Mouse (Mus musculus) thymus, postnatal 14 days (tissue): ENCODE measurements around the gene Ndel1.

Experiments used
- DNase-seq: peaks from one replicate; pipeline ENCODE4 v3.0.0; 2021

Ndel1 gene

GRCm38 (mm10) chr11:68871748-68872147 is at the start of gene Ndel1:
Ndel1 (minus strand) TSS chr11:68871858.
- DNase-seq, result peak; percentile 13

- no peak for DNase-seq
These were observed 42.9 kb upstream of the Ndel1 start for GRCm38 (mm10) chr11:68914566-68914965.

DNA sequence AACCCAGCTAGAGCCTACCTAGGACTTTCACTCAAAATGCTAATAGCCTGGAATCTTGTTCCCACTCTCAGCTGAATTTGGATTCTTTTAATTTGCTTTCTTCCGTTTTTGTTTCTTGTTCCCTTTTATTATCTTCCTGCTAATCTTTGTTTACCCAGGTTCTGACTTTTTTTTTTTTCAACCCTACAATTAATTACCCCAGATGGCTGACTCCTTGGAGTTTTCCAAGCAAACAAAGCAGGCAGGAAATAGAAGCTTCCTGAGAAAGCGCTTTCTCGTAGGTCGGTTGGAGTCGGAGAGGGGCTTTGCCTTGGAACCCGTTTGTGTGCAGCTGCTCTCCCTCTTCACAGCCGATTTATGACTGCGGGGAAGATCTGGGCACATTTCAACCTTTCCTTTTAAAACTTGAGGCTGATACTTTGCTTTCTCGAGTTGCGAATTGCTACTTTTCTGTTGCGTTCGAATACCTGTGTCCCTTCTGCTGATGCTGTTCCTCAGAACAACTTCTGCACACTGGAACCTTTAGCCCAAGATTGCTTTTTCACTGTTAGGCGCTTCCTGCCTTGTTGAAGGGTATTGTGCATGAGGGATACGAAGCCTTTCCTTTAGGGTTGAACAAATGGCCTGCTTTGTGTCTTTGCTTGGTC is 40.0 kb upstream of the Ndel1 start:
- no peak for DNase-seq

DNA sequence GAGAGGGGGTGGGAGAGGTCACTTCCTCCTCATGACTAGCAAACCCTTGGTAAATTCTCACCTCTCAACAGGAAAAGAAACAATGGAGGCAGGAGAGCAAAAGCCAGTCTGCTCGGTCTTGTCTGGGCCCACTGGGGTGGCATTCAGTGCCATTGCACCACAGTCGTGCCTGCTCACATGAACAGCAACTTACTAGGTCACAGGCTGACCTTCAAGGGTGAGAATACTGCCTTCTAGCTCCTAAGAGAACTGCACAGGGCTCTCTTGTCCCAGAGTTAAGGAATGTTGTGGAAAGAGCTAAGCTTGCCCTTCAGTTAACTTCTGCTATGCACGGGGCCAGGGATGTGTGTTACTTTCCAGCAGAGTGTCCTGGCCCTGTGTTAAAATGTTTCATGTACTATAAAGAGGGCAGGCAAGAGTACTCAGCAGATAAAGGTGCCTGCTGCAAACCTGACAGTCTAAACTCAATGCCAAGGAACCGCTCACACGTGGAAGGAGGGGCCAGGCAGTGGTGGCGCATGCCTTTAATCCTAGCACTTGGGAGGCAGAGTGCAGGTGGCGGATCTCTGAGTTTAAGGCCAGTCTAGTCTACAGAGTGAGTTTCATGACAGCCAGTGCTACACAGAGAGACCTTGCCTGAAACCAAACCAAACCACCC is 37.3 kb upstream of the Ndel1 start:
- peak; percentile 22 for DNase-seq

DNA sequence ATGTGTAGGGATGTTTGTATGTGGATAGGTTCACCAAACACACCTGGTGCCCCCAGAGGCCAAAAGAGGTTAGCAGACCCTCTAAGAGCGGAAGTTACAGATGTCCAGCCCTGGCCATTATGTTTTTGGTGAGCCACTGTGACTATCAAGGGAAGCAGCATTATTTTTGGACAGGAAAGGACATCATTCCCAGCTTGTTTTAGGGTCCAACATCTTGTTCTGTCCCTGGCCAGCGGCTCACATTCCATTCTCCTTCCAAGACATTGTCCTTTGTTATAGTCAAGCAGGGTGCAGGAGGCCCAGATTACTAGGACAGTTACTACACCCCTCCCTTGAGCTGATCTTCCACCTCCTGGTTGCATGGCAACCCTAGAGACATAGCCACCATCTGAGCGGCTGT is 35.6 kb upstream of the Ndel1 start:
- DNase-seq, result no peak

GRCm38 (mm10) chr11:68906461-68906790 is 34.8 kb upstream of the Ndel1 start:
- no peak for DNase-seq

DNA sequence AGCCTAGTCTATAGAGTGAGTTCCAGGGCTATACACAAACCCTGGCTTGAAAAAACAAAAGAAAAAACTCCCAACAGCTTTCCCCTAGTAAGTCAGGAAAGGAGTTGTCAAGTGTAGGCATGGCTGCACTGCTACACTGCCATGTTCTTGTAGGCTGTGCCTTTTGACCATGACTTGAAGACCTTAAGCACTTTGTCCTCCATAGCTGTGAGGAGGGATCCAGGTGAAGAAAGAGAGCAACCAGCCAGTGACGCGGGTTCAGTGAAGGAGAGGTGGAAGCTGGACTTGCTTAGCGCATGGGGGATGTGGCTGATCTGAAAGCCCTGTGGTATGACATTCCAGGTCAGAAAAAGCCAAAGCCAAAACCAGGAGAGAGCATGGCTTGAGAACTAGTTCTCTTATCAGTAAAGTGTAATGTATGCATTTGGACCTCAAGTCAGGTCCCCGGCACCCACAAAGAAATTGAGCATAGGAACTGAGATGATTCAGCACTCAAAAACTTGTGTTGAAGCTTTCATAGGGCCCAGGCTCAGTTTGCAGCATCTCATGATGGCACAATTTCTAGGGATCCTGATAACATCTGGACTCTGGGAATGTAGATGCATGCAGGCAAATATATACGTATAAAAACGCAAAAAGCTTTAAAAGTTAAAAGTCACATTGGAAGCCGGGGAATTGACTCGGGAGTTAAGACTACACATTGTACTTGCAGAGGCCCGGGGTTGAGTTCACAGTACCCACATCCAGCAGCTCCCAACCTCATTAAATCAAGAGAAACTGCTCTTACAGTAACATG is 34.2 kb upstream of the Ndel1 start:
- DNase-seq, result no peak

DNA sequence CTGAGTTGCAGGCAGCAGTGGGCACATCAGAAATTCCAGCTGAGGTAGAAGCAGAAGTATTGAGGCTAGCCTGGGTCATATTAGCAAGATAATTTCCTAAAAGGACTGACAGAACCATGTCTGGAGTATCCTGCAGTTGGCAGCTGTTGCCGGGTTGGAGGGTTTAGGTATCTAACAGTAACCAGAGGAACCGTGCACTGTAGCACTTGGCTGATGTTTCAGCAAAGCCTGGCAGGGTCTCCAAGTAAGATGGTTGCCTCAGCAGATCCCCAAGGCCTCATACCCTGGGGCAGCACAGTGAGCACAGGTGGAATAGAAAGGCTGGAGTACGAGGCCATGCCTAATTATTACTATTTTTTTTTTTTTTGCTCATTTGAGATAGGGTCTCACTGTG is 33.5 kb upstream of the Ndel1 start:
- DNase-seq, result no peak

DNA sequence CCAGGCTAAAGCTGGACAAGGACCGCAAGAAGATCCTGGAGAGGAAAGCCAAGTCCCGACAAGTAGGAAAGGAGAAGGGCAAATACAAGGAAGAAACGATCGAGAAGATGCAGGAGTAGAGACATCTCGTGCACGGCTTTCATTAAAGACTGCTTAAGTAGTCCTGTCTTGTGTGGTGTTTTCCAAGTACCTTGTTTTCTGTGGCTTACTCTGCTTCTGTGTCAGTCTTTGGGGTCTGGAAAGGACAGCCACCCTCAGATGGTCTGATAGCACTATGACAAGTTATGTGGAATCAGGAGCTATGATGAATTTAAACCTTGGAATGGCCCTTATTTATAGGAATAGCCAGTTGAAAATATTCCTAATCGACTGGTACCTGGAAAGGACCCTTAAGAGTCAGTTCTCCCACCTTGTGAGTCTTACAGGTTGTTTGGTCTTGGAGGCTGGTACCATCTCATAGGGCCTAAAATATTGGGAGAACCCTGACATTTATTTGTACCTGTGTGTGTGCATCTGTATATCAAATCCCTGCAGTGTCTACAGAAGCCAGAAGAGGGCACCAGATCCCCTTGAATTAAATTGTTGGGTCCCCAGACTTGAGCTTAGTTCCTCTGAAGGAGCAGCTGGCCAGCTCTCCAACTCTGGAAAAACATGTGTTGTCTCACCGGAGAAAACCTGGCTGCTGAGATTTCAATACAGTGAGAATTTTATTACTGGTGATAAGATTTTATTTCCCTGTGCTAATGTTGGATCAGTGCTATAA is 32.9 kb upstream of the Ndel1 start:
- peak; percentile 75 for DNase-seq

DNA sequence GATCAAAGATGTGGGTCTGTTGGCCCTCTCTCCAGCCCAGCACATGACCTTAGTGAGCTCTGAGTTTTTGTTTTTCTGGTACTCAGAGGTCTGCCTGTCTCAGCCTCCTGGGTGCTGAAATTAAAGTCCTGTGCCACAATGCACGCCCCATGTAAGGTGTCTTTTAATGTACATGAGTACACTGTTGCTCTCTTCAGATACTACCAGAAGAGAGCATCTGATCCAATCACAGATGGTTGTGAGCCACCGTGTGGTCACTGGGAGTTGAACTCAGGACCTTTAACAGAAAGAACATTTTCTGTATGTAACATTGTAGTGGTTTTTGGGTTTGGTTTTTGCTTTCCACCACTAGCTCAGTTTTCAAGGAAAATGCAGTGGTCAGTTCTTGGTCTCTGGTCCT is 32.1 kb upstream of the Ndel1 start:
- DNase-seq, result no peak

DNA sequence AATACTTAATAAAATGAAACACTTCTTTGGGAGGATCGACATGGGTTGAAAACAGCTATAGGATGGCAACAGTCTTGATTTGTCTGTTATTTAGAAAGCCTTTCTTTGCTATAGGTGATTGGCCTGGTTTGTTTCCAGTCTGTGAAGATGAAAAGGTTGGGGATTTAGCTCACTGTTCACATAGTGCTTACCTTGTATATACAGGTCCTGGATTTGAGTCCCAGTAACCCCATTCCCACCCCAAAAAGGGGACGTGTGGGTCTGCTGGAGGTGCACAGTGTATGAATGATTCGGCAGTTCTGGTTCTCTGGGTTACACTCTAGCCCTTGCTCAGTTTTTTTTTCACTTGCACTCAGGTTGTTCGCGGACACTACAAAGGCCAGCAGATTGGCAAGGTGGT is 31.2 kb upstream of the Ndel1 start:
- no peak for DNase-seq

- DNase-seq, result no peak
These were observed 30.7 kb upstream of the Ndel1 start for GRCm38 (mm10) chr11:68902367-68902766.

- no peak for DNase-seq
These were observed 30.3 kb upstream of the Ndel1 start for GRCm38 (mm10) chr11:68902047-68902364.

DNA sequence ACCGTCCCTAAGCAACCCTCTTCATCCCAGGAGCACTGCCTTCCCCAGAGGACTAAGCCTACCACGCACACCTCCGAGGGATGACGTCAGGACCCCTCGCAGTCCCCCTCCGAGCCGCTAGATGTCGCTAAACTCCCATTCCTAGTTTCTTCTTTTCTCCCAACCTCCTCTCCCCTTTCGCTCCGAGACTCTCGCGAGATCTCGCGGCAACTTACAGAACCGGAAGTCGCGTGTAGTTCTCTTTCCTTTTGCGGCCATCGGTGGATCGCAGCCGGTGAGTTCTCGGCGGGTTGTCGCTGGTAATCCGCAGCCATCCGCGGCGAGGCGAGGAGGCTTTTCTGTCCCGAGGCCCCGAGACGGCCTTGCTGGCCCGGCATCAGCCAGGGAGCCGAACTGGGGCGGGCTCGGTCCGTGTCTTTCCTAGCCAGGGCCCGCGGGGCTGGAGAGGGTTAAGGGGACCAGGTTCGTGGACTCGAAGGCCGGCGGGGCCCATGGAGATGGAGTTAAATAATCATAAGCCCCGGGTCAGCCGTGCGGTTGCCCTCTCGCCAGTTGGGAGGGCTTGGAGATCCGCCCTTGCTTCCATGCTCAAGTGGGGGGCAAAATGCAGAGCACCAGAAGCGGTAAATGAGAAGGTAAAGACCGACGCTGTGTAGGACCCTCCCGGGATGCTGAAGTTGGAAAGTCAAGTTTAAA is 29.8 kb upstream of the Ndel1 start, which contains the start of gene Rpl26:
Gene Rpl26 (plus strand): TSS at position 233 of the 696 bp plus-strand sequence.
- DNase-seq, result peak; percentile 98

DNA sequence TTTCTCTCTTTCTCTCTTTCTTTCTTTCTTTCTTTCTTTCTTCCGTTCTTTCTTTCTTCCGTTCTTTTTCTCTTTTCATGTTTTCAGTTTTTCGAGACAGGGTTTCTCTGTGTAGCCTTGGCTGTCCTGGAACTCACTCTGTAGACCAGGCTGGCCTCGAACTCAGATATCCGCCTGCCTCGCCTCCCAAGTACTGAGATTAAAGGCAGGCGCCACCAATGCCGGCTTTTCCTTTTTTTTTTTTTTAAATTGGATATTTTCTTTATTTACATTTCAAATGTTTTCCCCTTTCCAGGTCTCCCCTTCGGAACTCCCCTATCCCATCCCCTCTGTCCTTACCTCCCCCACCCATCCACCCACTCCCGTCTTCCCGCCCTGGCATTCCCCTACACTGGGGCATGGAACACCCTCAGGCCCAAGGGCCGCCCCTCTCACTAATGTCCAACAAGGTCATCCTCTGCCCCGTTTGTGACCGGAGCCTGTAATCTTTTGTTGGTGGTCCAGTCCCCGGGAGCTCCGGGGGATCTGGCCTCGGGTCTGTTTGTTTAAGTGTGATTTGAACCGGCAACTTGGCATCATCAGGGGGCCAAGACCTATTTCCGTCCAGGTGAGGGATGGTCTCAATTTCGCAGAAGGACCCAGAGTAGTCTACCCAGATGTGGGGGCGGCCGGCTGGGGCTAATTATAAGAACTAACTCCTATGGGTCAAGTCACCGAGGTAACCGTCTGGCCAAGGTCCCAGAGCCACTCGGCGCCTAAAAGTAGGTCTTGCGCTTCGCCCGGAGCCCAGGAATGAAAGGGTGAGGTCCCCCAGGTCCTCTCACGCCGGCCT is 29.1 kb upstream of the Ndel1 start:
- DNase-seq, result no peak

DNA sequence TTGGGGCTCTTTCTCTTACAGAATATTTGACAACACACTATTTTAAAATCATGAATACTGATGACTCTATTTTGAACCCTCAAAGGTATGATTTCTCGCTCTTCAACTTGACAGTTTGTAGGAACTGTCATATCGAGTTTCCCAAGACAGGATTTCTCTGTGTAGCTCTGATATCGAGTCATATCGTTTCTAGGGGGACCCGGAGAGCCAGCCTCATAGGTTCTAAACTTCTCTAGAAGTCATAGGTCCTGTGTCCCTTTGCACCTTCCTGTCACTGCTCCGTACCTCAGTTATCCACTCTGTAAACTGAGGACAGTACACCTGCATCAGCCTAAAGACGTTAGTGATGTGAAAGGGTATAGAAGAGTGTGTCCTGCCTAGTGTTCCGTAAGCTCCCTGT is 28.2 kb upstream of the Ndel1 start:
- DNase-seq, result no peak

- no peak for DNase-seq
These were observed 27.1 kb upstream of the Ndel1 start for GRCm38 (mm10) chr11:68898790-68899189.

- DNase-seq, result no peak
These were observed 26.2 kb upstream of the Ndel1 start for GRCm38 (mm10) chr11:68897838-68898237.

DNA sequence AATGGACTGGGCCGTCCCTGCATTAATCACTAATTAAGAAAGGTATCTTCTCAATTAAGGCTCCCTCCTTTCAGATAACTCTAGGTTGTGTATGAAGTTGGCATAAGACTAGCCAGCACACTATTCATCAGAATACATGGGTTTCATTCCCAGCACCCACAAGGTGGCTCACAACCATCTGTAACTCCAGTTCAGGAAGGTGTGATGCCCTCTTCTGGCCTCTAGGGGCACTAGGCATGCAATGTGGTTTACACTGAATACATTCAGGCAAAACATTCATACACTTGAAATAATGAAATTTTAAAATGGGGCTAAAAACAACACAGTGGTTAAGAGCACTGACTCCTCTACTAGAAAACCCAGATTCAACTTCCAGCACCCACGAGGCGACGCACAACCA is 25.5 kb upstream of the Ndel1 start:
- peak; percentile 68 for DNase-seq

- no peak for DNase-seq
These were observed 24.6 kb upstream of the Ndel1 start for GRCm38 (mm10) chr11:68896247-68896646.

DNA sequence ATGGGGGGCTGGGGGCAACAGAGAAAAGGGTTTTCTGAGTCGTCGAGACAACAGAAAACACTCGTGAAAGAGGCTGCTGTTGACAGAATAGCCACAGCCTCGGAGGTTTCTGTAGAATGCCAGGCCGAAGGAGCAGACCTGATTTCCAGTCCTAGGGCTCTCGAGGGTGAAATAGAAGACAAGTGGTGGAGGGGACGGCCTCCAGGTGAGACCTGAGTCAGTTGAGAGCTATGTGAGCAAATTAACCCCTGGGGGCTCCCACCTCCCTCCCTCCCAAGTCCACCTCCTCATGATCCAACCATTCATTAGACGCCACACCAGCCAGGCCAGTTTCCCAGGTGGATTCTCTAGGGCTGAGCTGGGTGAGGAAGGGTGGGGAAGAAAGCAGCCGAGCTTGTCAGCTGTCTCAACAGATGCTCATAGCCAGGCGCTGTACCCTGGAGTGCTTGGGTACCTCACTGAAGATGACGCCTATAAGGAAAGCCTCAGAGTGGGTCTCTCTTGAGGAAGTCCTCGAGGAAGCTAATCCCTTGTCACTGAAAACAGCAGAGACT is 22.3 kb upstream of the Ndel1 start:
- no peak for DNase-seq
